Mouse (Mus musculus) megakaryocyte, embryonic 14.5 days (primary cell): ENCODE measurements at regions not wholly inside any gene's neighbourhood (a gene's known extent, or its start where the extent isn't known, plus 50 kb on each side); places are given as distances from the start of the nearest gene placed in this dataset.

ENCODE experiments used
- FLI1 ChIP-seq: IDR thresholded peaks from 2 replicates; pipeline ENCODE4 v1.6.1; 2012; ENCODE audit warnings: low read length, inconsistent platforms, mixed read lengths
- GATA1 ChIP-seq: IDR thresholded peaks from 3 replicates; pipeline ENCODE4 v1.6.1; 2012; ENCODE audit warnings: mixed read lengths, low read length, inconsistent platforms, borderline replicate concordance

- TF ChIP-seq GATA1 (no peak), FLI1 (no peak)
Observed at GRCm38 (mm10) chr10:118610868-118611461, 170.1 kb downstream of the Ifng start.
